Mouse (Mus musculus): ENCODE measurements around the gene Krt20. TPM values are rescaled to one million over a fixed set of nuclear protein-coding genes. Genes with fewer than 3 reads are reported as not detected.

The Krt20 gene
- polyA plus RNA-seq, 1 experiment from 2014 or later, result 0.33 TPM

DNA sequence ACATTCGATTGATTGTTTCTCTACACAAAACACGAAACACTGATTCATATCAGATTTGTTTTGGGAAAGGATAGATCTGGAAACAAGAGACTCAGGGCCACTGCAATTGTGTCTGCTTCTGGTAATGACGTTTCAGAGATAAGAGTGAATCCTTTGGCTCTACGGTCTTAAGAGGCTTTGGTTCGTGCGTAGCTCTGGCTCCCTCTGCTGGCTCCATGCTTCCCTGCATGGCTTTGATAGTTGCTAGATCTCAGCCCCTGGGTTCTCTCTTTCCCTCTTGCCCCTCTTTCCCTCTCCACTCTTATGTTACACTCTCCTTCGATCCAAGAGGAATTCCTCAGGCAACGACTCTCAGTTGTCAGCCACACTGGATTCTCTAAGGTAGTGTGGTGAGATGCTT is 25.2 kb upstream of the Krt20 start:
- H3K4me1 ChIP-seq (ENCODE audit: control insufficient read depth, insufficient read depth, low read length), result no peaks in the 10 kb centered on the region
- DNase-seq (ENCODE audit: low spot score), result peak; percentile 76
- H3K27ac ChIP-seq (replicated peaks; ENCODE audit: low read depth, low read length), result no peak overlapping the region
- no peaks in the 10 kb centered on the region for H3K27me3 ChIP-seq (replicated peaks; ENCODE audit: control insufficient read depth, insufficient read depth, low read length)
- ATAC-seq (ENCODE audit: low read depth), result no peak
- H3K4me3 ChIP-seq (ENCODE audit: low read depth, low read length), result no peak overlapping the region
- H3K4me2 ChIP-seq (ENCODE audit: low read depth, low read length), result no peak overlapping the region
- H3K9ac ChIP-seq (ENCODE audit: low read depth, low read length), result no peak overlapping the region
- 9% methylated on average over 8 of the region's 8 CpGs for WGBS
- no peaks in the 10 kb centered on the region for H3K9me3 ChIP-seq (ENCODE audit: control insufficient read depth, low read length)
- no peaks in the 10 kb centered on the region for H3K36me3 ChIP-seq (ENCODE audit: control insufficient read depth, insufficient read depth, low read length)

DNA sequence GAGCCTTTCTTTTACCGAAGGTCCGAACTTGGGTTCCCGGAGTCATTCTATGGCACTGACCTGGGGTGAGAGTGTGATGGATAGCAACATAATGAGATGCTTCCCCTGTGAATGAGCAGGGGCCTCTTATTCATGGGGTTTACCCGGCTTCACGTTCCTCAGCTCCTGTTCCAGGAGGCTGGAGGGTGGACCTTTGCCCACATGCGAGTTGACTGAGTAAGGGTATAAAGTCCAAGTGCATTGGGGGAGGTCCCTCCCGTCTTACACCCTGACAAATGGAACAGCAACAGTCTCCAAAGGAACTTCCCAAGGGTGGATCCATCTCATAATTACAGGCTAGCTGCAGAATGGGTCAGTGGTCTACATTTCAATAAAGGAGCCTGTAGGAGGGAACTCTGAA is 23.8 kb upstream of the Krt20 start:
- H3K4me3 ChIP-seq (ENCODE audit: low read depth, low read length), result no peak overlapping the region
- H3K4me2 ChIP-seq (ENCODE audit: low read depth, low read length), result no peak overlapping the region
- DNase-seq (ENCODE audit: low spot score), result no peak
- no peaks in the 10 kb centered on the region for H3K36me3 ChIP-seq (ENCODE audit: control insufficient read depth, insufficient read depth, low read length)
- no peak overlapping the region for H3K9ac ChIP-seq (ENCODE audit: low read depth, low read length)
- 68% methylated on average over 7 of the region's 7 CpGs for WGBS
- no peak for ATAC-seq (ENCODE audit: low read depth)
- no peaks in the 10 kb centered on the region for H3K27me3 ChIP-seq (replicated peaks; ENCODE audit: control insufficient read depth, insufficient read depth, low read length)
- H3K9me3 ChIP-seq (ENCODE audit: control insufficient read depth, low read length), result no peaks in the 10 kb centered on the region
- H3K27ac ChIP-seq (replicated peaks; ENCODE audit: low read depth, low read length), result no peak overlapping the region
- H3K4me1 ChIP-seq (ENCODE audit: control insufficient read depth, insufficient read depth, low read length), result no peaks in the 10 kb centered on the region

DNA sequence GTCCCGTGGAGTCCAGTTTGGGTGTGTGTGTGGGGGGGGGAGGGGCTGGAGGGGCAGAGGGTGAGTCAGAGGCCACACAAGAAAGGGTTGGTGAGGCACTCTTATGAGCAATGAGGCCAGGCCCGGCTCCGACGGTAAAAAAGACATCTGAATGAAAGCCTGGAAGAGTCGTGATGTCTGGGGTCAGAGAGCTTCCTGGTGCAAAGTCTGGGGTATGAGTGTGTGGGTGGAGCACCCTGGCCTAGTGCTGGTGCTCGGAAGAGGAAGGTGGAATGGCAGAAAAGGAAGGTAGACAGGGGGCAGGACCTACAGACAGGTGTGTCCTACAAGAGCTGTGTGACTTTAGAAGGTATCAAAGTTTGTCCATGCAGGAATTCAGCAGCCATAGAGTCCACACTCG is 20.9 kb upstream of the Krt20 start:
- WGBS, result 71% methylated on average over 7 of the region's 7 CpGs
- H3K36me3 ChIP-seq (ENCODE audit: control insufficient read depth, insufficient read depth, low read length), result no peaks in the 10 kb centered on the region
- no peak overlapping the region for H3K4me3 ChIP-seq (ENCODE audit: low read depth, low read length)
- no peaks in the 10 kb centered on the region for H3K27me3 ChIP-seq (replicated peaks; ENCODE audit: control insufficient read depth, insufficient read depth, low read length)
- ATAC-seq (ENCODE audit: low read depth), result no peak
- no peaks in the 10 kb centered on the region for H3K4me1 ChIP-seq (ENCODE audit: control insufficient read depth, insufficient read depth, low read length)
- H3K4me2 ChIP-seq (ENCODE audit: low read depth, low read length), result no peak overlapping the region
- H3K9ac ChIP-seq (ENCODE audit: low read depth, low read length), result no peak overlapping the region
- no peaks in the 10 kb centered on the region for H3K9me3 ChIP-seq (ENCODE audit: control insufficient read depth, low read length)
- DNase-seq (ENCODE audit: low spot score), result no peak
- H3K27ac ChIP-seq (replicated peaks; ENCODE audit: low read depth, low read length), result no peak overlapping the region

DNA sequence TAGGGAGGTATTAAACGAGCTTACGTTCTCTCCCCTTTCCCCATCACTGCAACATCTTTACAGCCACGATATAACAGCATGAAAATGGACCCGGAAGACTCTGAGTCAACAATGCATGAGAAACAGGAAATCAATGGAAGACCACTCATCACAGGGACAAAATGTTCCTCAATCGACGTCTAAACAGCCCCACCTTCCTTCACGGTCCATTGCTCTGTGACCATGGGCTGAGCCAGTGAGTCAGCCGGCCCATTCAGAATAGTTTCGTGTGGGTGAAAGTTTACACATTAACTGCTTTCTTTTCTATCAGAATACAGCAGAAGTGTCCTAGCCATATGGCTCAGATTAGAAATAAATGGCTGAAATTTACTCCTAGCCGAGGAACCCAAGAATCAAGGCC is 16.8 kb upstream of the Krt20 start:
- DNase-seq (ENCODE audit: low spot score) (no peak), ATAC-seq (ENCODE audit: low read depth) (no peak)
- Histone ChIP-seq H3K9ac (ENCODE audit: low read depth, low read length) (no peak overlapping the region), H3K27ac (replicated peaks; ENCODE audit: low read depth, low read length) (no peak overlapping the region), H3K27me3 (replicated peaks; ENCODE audit: control insufficient read depth, insufficient read depth, low read length) (no peaks in the 10 kb centered on the region), H3K4me1 (ENCODE audit: control insufficient read depth, insufficient read depth, low read length) (no peaks in the 10 kb centered on the region), H3K4me3 (ENCODE audit: low read depth, low read length) (no peak overlapping the region), H3K4me2 (ENCODE audit: low read depth, low read length) (no peak overlapping the region), H3K9me3 (ENCODE audit: control insufficient read depth, low read length) (no peaks in the 10 kb centered on the region), H3K36me3 (ENCODE audit: control insufficient read depth, insufficient read depth, low read length) (no peaks in the 10 kb centered on the region)
- WGBS, result 76% methylated on average over 10 of the region's 10 CpGs

DNA sequence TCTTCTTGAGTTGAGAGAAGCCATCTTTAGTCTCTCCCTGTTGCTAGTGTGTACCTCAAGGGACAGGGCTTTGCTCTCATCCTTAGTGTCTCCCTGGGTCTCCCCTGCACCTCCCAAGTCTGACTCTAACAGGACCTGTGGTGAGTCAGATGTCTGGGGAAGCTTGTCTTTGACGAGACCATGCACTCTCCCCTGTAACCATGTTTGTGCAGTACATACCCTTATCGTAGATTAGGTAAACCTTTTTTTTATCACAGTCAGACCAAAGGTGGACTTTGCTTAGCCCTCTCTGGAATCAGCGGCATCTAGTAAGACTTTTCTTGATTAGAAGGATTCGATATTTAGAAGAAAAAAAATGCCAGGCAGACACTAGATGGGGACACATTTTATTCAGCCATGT is 16.1 kb upstream of the Krt20 start:
- Histone ChIP-seq H3K4me2 (ENCODE audit: low read depth, low read length) (no peak overlapping the region), H3K9me3 (ENCODE audit: control insufficient read depth, low read length) (no peaks in the 10 kb centered on the region), H3K4me3 (ENCODE audit: low read depth, low read length) (no peak overlapping the region), H3K36me3 (ENCODE audit: control insufficient read depth, insufficient read depth, low read length) (no peaks in the 10 kb centered on the region), H3K27me3 (replicated peaks; ENCODE audit: control insufficient read depth, insufficient read depth, low read length) (no peaks in the 10 kb centered on the region), H3K27ac (replicated peaks; ENCODE audit: low read depth, low read length) (no peak overlapping the region), H3K9ac (ENCODE audit: low read depth, low read length) (no peak overlapping the region), H3K4me1 (ENCODE audit: control insufficient read depth, insufficient read depth, low read length) (no peaks in the 10 kb centered on the region)
- WGBS, result 85% methylated on average over 4 of the region's 4 CpGs
- ATAC-seq (ENCODE audit: low read depth) (no peak), DNase-seq (ENCODE audit: low spot score) (no peak)

DNA sequence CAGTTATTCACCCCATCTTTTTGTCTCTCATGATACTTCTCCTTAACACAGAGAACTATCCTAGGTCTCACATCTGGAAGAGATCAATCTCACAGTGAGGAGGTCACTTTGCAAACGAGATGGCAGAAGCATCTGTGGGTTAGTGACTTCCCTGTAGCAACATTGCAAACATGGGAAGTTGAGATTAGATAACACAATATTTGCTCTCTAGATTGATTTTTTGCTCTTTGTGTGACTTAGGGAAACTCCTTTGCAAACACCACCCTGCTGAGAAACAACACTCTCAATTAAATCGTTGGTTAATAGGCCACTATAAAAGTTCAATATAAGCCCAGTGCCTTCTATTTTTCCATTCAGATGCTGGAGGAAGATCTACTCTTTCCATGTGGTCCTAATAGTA is 10.8 kb upstream of the Krt20 start:
- WGBS, result 49% methylated on average over 2 of the region's 2 CpGs

DNA sequence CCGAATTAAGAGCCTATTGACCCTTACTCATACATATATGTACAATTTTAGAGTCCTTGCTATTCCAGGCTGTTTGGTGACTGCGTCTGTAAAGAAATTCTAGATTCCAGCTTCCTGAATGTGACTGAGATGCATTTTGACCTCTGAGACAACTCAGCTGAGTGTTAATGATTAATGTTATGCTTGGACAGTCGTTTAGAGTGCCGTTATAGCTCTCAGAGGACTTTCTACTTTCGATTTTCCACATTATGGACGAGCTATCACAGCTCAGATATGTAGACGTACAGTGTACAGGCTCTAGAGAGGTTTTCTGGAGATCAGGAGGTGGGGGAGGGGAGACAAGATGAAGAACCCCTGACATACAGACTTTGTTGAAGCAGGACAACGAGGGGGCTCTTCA is 3.3 kb upstream of the Krt20 start:
- no peaks in the 10 kb centered on the region for H3K36me3 ChIP-seq (ENCODE audit: control insufficient read depth, insufficient read depth, low read length)
- H3K4me1 ChIP-seq (ENCODE audit: control insufficient read depth, insufficient read depth, low read length), result no peaks in the 10 kb centered on the region
- H3K9ac ChIP-seq (ENCODE audit: low read depth, low read length), result no peak overlapping the region
- no peak overlapping the region for H3K4me2 ChIP-seq (ENCODE audit: low read depth, low read length)
- no peak overlapping the region for H3K4me3 ChIP-seq (ENCODE audit: low read depth, low read length)
- H3K27ac ChIP-seq (replicated peaks; ENCODE audit: low read depth, low read length), result no peak overlapping the region
- WGBS, result 67% methylated on average over 8 of the region's 8 CpGs
- H3K9me3 ChIP-seq (ENCODE audit: control insufficient read depth, low read length), result no peaks in the 10 kb centered on the region
- no peak for ATAC-seq (ENCODE audit: low read depth)
- DNase-seq (ENCODE audit: low spot score), result no peak
- no peaks in the 10 kb centered on the region for H3K27me3 ChIP-seq (replicated peaks; ENCODE audit: control insufficient read depth, insufficient read depth, low read length)

More for the DNA sequence above, 10.8 kb upstream of the Krt20 start:
- ATAC-seq (ENCODE audit: low read depth) (no peak), DNase-seq (ENCODE audit: low spot score) (no peak)
- Histone ChIP-seq H3K9me3 (ENCODE audit: control insufficient read depth, low read length) (no peaks in the 10 kb centered on the region), H3K4me1 (ENCODE audit: control insufficient read depth, insufficient read depth, low read length) (no peaks in the 10 kb centered on the region), H3K36me3 (ENCODE audit: control insufficient read depth, insufficient read depth, low read length) (no peaks in the 10 kb centered on the region), H3K27me3 (replicated peaks; ENCODE audit: control insufficient read depth, insufficient read depth, low read length) (no peaks in the 10 kb centered on the region), H3K4me2 (ENCODE audit: low read depth, low read length) (no peak overlapping the region), H3K9ac (ENCODE audit: low read depth, low read length) (no peak overlapping the region), H3K27ac (replicated peaks; ENCODE audit: low read depth, low read length) (no peak overlapping the region), H3K4me3 (ENCODE audit: low read depth, low read length) (no peak overlapping the region)

DNA sequence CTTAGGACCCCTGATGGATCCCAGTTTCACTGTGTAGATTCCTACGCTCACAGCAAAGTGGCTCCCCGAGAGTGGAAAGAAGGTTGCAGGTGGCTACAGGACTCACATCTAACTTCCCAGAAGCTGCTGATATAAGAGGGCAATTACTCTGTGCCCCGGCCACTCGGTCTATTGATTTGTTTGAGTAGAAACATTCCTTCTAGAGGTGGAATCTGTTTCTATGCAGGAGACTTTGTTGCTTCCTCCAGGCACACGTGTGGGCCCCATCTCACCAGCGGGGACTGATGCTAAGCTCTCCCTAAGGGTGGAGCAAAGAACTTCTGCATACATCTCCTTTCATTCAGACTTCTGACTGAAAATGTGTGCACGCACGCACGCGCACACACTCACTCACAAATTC is 1.5 kb upstream of the Krt20 start:
- DNase-seq (ENCODE audit: low spot score) (no peak), ATAC-seq (ENCODE audit: low read depth) (no peak)
- H3K9ac ChIP-seq (ENCODE audit: low read depth, low read length), result no peak overlapping the region
- H3K4me2 ChIP-seq (ENCODE audit: low read depth, low read length), result no peak overlapping the region
- H3K36me3 ChIP-seq (ENCODE audit: control insufficient read depth, insufficient read depth, low read length), result no peaks in the 10 kb centered on the region
- H3K9me3 ChIP-seq (ENCODE audit: control insufficient read depth, low read length), result no peaks in the 10 kb centered on the region
- no peaks in the 10 kb centered on the region for H3K27me3 ChIP-seq (replicated peaks; ENCODE audit: control insufficient read depth, insufficient read depth, low read length)
- H3K4me3 ChIP-seq (ENCODE audit: low read depth, low read length), result no peak overlapping the region
- H3K27ac ChIP-seq (replicated peaks; ENCODE audit: low read depth, low read length), result no peak overlapping the region
- WGBS, result 58% methylated on average over 10 of the region's 10 CpGs
- H3K4me1 ChIP-seq (ENCODE audit: control insufficient read depth, insufficient read depth, low read length), result no peaks in the 10 kb centered on the region

DNA sequence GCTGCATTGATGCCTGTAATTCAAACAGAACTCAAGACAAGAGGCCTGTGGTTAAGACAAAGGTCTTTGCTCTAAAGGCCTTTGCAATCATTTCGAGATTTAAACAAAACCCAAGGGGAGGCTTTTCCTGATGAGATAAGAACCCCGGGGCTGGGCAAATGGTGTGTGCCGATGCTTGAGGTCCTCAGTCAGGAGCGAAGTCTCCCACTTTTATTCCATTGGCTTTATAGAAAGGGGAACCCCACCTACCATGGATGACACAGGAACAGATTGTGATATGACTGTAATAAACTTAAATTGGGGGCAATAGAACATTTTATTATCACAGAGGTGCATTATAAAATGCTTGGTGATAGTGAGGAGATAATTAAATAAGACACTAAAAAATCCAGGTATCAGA is 1.3 kb downstream of the Krt20 start:
- H3K27ac ChIP-seq (replicated peaks; ENCODE audit: low read depth, low read length), result no peak overlapping the region
- no peak for ATAC-seq (ENCODE audit: low read depth)
- H3K4me2 ChIP-seq (ENCODE audit: low read depth, low read length), result no peak overlapping the region

More for the DNA sequence above, 1.3 kb downstream of the Krt20 start:
- H3K4me1 ChIP-seq (ENCODE audit: control insufficient read depth, insufficient read depth, low read length), result no peaks in the 10 kb centered on the region
- H3K9ac ChIP-seq (ENCODE audit: low read depth, low read length), result no peak overlapping the region
- no peak overlapping the region for H3K4me3 ChIP-seq (ENCODE audit: low read depth, low read length)
- no peaks in the 10 kb centered on the region for H3K27me3 ChIP-seq (replicated peaks; ENCODE audit: control insufficient read depth, insufficient read depth, low read length)
- H3K9me3 ChIP-seq (ENCODE audit: control insufficient read depth, low read length), result no peaks in the 10 kb centered on the region
- 71% methylated on average over 4 of the region's 4 CpGs for WGBS
- no peak for DNase-seq (ENCODE audit: low spot score)
- H3K36me3 ChIP-seq (ENCODE audit: control insufficient read depth, insufficient read depth, low read length), result no peaks in the 10 kb centered on the region
